Mouse (Mus musculus) hindbrain, postnatal 0 days (tissue): ENCODE measurements at regions not wholly inside any gene's neighbourhood (a gene's known extent, or its start where the extent isn't known, plus 50 kb on each side); places are given as distances from the start of the nearest gene placed in this dataset.

Experiments used
- ATAC-seq: fragments of 200-750 bp; cut with Nextera tagmentation; 2 replicates; pipeline ENCODE4 v1.8.0; 2017; ENCODE audit warnings: mild to moderate bottlenecking, moderate TSS enrichment, moderate library complexity
- DNase-seq: peaks from one replicate; pipeline ENCODE4 v3.0.0-alpha.2; 2015; ENCODE audit warnings: low spot score
- H3K27ac ChIP-seq: fragments of 300-500 bp; sonication (generic); 2 replicates; pipeline ENCODE4 v1.5.1; 2014; ENCODE audit warnings: mild to moderate bottlenecking
- H3K27me3 ChIP-seq: fragments of 300-500 bp; sonication (generic); 2 replicates; pipeline ENCODE4 v1.6.1; 2014; ENCODE audit warnings: low read length, mixed read lengths; ENCODE audit not compliant: insufficient read depth
- H3K36me3 ChIP-seq: fragments of 300-500 bp; sonication (generic); 2 replicates; pipeline ENCODE4 v1.6.1; 2014; ENCODE audit warnings: low read length, mixed read lengths; ENCODE audit not compliant: insufficient read depth
- H3K4me1 ChIP-seq: fragments of 300-500 bp; sonication (generic); 2 replicates; pipeline ENCODE4 v1.6.1; 2014; ENCODE audit warnings: antibody characterized with exemption, low read length, mixed read lengths; ENCODE audit not compliant: insufficient read depth
- H3K4me2 ChIP-seq: fragments of 300-500 bp; sonication (generic); 2 replicates; pipeline ENCODE4 v1.6.1; 2014; ENCODE audit warnings: low read depth, mild to moderate bottlenecking, low read length, moderate library complexity, mixed read lengths
- H3K4me3 ChIP-seq: fragments of 300-500 bp; sonication (generic); 2 replicates; pipeline ENCODE4 v1.5.1; 2014; ENCODE audit warnings: low read length
- H3K9ac ChIP-seq: fragments of 300-500 bp; sonication (generic); replicated peaks from 2 replicates; pipeline ENCODE4 v1.6.1; 2014; ENCODE audit warnings: mild to moderate bottlenecking, low read length, moderate library complexity, mixed read lengths
- H3K9me3 ChIP-seq: fragments of 300-500 bp; sonication (generic); 2 replicates; pipeline ENCODE4 v1.6.1; 2016; ENCODE audit warnings: low read length, mixed read lengths
- CTCF ChIP-seq: IDR thresholded peaks from 2 replicates; pipeline ENCODE4 v1.5.1; 2016; ENCODE audit warnings: antibody characterized with exemption, control low read depth, low read depth
- WGBS: fragments of 180-500 bp; shearing (Covaris S2); extraction: QIAGEN DNeasy Blood & Tissue Kit; methylation state at CpG from one replicate; pipeline ENCODE4 v1.1.7; 2014; 5-methylcytosine and 5-hydroxymethylcytosine counted together

DNA sequence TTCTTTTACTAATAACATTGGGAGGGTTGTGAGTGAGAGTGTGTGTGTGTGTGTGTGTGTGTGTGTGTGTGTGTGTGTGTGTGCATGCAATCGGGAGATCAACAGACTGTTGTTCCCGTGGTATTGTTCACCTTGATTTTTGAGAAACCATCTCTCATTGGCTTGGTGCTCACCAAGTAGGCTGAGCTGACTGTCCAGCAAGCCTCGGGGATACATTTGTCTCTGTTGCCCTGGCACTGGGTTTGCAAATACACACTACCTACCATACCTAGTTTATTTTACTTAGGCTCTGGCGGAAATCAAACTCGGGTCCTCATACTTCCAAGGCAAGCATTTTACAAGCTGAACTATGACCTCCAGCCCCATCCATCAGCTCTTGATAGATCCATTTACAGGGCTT is 306.0 kb upstream of the Ppargc1a start:
- Histone ChIP-seq H3K9me3 (no peaks in the 10 kb centered on the region), H3K4me2 (no peak overlapping the region), H3K4me1 (no peaks in the 10 kb centered on the region), H3K9ac (no peak overlapping the region), H3K36me3 (no peaks in the 10 kb centered on the region), H3K27ac (no peak overlapping the region), H3K4me3 (no peak overlapping the region), H3K27me3 (no peaks in the 10 kb centered on the region)
- 91% methylated on average over 5 of the region's 5 CpGs for WGBS
- DNase-seq (no peak), ATAC-seq (no peak)
- TF ChIP-seq CTCF, result no peak

DNA sequence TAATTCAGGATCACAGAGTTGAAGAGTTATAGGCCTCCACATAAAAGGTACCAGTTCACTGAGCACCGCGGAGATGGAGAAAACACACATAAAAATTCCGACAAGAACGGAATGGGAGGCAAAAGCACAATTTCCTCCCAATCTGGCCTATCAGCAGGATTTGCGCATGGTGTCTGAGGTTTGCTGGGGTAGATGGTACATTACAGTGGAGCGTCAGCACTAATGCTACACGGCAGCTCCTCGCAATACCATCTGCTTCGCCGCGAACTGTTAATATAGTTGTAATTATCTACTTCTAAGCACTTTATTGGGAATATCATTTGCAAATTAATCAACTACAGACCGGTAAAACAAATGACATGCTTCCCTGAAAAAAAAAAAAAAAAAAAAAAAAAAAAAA is 304.2 kb upstream of the Ppargc1a start:
- Histone ChIP-seq H3K9me3 (no peaks in the 10 kb centered on the region), H3K9ac (no peak overlapping the region), H3K27me3 (no peaks in the 10 kb centered on the region), H3K4me2 (no peak overlapping the region), H3K27ac (no peak overlapping the region), H3K36me3 (no peaks in the 10 kb centered on the region), H3K4me1 (no peaks in the 10 kb centered on the region), H3K4me3 (no peak overlapping the region)
- DNase-seq (no peak), ATAC-seq (no peak)
- no peak for TF ChIP-seq CTCF
- 78% methylated on average over 12 of the region's 12 CpGs for WGBS

DNA sequence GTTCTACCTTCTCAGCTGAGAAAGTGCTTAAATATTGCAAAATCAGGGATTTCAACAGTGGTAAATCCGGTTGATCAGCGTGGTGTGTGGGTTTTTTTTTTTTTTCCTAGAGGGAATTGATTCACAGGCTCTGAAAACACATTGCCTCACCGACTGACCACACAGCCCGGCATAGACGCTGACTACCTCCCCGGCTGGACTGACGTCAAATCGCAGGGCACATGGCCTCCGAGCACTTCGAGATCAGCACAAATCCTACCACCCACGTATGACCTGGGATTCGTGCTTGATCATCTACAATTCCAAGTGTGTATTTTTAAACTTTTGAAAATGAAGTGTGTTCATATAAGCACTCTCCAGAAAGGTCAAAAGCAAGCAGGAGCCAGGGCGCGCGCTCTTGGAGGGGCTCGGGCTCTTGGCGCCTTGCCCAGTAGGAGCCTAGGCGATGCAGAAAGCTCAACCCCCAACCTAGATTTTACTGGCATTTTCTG is 300.7 kb upstream of the Ppargc1a start:
- Histone ChIP-seq H3K4me2 (peak overlapping the region; percentile 38), H3K36me3 (no peaks in the 10 kb centered on the region), H3K4me3 (no peak overlapping the region), H3K4me1 (no peaks in the 10 kb centered on the region), H3K9me3 (no peaks in the 10 kb centered on the region), H3K27ac (no peak overlapping the region), H3K27me3 (no peaks in the 10 kb centered on the region), H3K9ac (no peak overlapping the region)
- WGBS, result 54% methylated on average over 18 of the region's 18 CpGs
- no peak for TF ChIP-seq CTCF
- no peak for ATAC-seq
- DNase-seq, result peak; percentile 16

- H3K9me3 ChIP-seq, result no peaks in the 10 kb centered on the region
- no peak for TF ChIP-seq CTCF
- ATAC-seq (0 out of 2 replicates have a peak, but pooled peaks have one; percentile 51), DNase-seq (peak; percentile 9)
- H3K4me2 ChIP-seq, result no peak overlapping the region
- no peak overlapping the region for H3K27ac ChIP-seq
- H3K27me3 ChIP-seq, result no peaks in the 10 kb centered on the region
- no peak overlapping the region for H3K9ac ChIP-seq
- H3K4me3 ChIP-seq, result no peak overlapping the region
- no peaks in the 10 kb centered on the region for H3K4me1 ChIP-seq
- H3K36me3 ChIP-seq, result no peaks in the 10 kb centered on the region
- WGBS, result 71% methylated on average over 2 of the region's 2 CpGs
Measured at GRCm38 (mm10) chr5:51866002-51866401, 298.5 kb upstream of the Ppargc1a start.

DNA sequence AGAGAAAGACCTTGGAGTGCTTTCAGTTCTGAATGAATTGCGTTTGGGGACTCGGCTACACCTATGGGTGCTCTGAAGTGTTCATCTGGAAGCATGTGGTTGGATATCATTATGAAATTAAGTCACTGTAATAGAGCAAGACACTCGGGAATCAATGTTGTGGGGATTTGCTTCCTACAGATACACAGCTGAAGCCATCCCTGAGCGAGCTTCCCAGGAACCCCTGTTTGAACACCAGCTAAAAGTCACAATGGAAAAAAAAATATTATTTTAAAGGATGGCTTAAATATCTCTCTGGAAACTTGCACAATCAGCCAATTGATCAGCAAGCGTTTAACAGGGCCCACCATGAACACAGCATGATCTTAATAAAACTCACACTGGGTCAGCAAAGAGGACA is 293.0 kb upstream of the Ppargc1a start:
- no peaks in the 10 kb centered on the region for H3K4me1 ChIP-seq
- no peaks in the 10 kb centered on the region for H3K36me3 ChIP-seq
- no peak overlapping the region for H3K4me3 ChIP-seq
- WGBS, result 74% methylated on average over 5 of the region's 5 CpGs
- no peak for DNase-seq
- no peak for TF ChIP-seq CTCF
- ATAC-seq, result no peak
- no peak overlapping the region for H3K4me2 ChIP-seq
- no peak overlapping the region for H3K9ac ChIP-seq
- no peak overlapping the region for H3K27ac ChIP-seq
- no peaks in the 10 kb centered on the region for H3K27me3 ChIP-seq
- no peaks in the 10 kb centered on the region for H3K9me3 ChIP-seq

- 68% methylated on average over 9 of the region's 9 CpGs for WGBS
- H3K9ac ChIP-seq, result no peak overlapping the region
- no peaks in the 10 kb centered on the region for H3K4me1 ChIP-seq
- no peaks in the 10 kb centered on the region for H3K36me3 ChIP-seq
- H3K27me3 ChIP-seq, result no peaks in the 10 kb centered on the region
- DNase-seq (no peak), ATAC-seq (no peak)
- TF ChIP-seq CTCF, result peak; percentile 37
- no peak overlapping the region for H3K4me3 ChIP-seq
- no peak overlapping the region for H3K27ac ChIP-seq
- no peak overlapping the region for H3K4me2 ChIP-seq
- H3K9me3 ChIP-seq, result no peaks in the 10 kb centered on the region
Measured at GRCm38 (mm10) chr5:51853456-51854124, 286.1 kb upstream of the Ppargc1a start.

- DNase-seq (no peak), ATAC-seq (no peak)
- Histone ChIP-seq H3K9me3 (no peaks in the 10 kb centered on the region), H3K27me3 (no peaks in the 10 kb centered on the region), H3K4me3 (no peak overlapping the region), H3K4me1 (no peaks in the 10 kb centered on the region), H3K4me2 (no peak overlapping the region), H3K27ac (no peak overlapping the region), H3K36me3 (no peaks in the 10 kb centered on the region), H3K9ac (no peak overlapping the region)
- no peak for TF ChIP-seq CTCF
- 85% methylated on average over 9 of the region's 9 CpGs for WGBS
Measured at GRCm38 (mm10) chr5:51850091-51850490, 282.6 kb upstream of the Ppargc1a start.
